Mouse (Mus musculus): Measurements from ENCODE around the gene Gm45062. TPM values are rescaled to one million over a fixed set of nuclear protein-coding genes. Genes with fewer than 3 reads are reported as not detected.

Gene Gm45062
- polyA plus RNA-seq (2017; shearing (Covaris generic)) = 1 to 10 TPM; 1.6 to 2.0 TPM

GRCm38 (mm10) chr6:8259004-8259666 lies at the start of gene Gm45062, which contains the start of the genes Rpa3 and Umad1:
Gm45062 (plus strand) TSS chr6:8259450.
Rpa3 (minus strand) TSS chr6:8259173.
Umad1 (plus strand) TSS chr6:8259288.

GRCm38 (mm10) chr6:8509551-8509950 lies 250.3 kb downstream of the Gm45062 start, which contains the start of gene Glcci1:
Glcci1 (plus strand) TSS chr6:8509600.

Other genes starting within 250 kb of the Gm45062 start
- gene Col28a1, start 66.8 kb upstream of the Gm45062 start, polyA plus RNA-seq (2017; shearing (Covaris generic)) = not detected
- 10 to 100 TPM; 20.8 to 28.9 TPM for gene Mios, start 50.2 kb upstream of the Gm45062 start, polyA plus RNA-seq (2017; shearing (Covaris generic))
- gene Rpa3, start 277 bp upstream of the Gm45062 start, polyA plus RNA-seq (2017; shearing (Covaris generic)) = 10 to 100 TPM; 74.9 to 90.5 TPM
- gene Umad1, start 162 bp upstream of the Gm45062 start, polyA plus RNA-seq (2017; shearing (Covaris generic)) = 10 to 100 TPM; 13.5 to 25.4 TPM

All from activated CD4-positive, CD25-positive, alpha-beta regulatory T cell (primary cell).